Mouse (Mus musculus): ENCODE results near the gene Adamts3. TPM values are rescaled to one million over a fixed set of nuclear protein-coding genes. Genes with fewer than 3 reads are reported as not detected.

The Adamts3 gene
- 1 to 10 TPM; 3.7 to 3.9 TPM for total RNA-seq (2021)
- long read RNA-seq, experiment 1, result 0 reads
- long read RNA-seq, experiment 2, partial matches to known transcripts, result 0 of 2 reads
- long read RNA-seq, experiment 2, other reads (novel, unspliced or antisense), result 2 of 2 reads

DNA sequence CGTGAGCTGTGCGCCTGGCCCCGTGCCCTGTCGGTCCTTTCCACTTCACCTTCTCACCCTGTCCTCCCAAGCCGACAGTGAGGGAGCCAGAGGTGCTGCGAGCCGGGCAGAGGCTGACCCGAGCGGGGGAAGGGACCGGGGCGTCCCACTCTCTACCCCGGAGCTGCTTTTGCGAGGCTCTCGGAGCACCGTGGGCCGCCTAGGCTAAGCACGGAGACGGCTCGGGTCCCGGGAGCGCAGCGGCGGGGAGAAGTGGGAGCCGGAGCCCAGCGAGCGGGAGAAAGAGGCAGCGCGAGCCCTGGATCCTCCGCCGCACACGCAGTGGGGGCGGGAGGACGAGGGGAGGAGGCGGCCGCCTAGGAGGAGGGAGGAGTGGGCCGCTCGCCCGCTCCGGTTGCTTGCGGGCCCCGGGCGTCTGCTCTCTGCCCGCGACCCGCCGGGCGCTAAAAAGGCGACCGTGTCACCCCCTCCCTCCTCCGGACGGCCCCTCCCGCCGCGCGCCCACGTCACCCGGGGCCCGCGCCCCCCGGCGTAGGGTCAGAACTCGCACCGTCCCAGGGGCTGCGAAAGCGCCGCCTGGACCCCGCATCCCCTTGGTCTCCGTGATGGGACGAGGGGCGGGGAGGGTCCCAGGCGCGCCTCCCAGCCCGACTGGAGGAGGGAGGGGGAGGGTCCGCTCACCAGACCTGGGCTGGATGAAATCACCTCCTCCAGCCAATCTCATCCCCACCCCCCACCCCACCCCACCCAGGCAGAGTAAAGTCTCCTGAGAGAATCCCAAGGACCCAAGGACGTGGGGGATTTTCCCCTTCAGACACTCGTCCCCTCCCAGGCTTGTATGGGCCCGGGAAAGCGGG is at the start of gene Adamts3:
Adamts3 (minus strand) TSS at position 284 of the 857 bp plus-strand sequence.
- DNase-seq, result peak; percentile 68

DNA sequence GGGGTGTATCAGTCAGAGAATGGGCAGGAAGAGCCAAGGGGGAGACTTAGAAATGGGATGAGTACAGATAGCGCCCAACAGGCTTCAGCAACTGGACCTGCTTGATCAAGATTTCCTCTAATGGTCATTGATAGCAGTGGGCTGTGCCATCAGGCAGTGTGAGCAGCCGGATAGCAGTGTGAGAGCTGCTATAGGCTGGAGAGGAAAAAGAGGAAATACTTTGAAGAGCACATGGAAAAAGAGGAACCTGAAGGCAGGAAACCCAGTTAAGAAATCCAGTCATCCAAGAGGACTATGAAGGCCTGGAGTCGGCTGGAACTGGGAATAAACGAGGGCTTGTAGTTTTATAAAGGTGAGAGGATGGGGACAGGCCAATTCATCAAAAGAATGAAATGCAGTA is 48.4 kb upstream of the Adamts3 start:
- DNase-seq, result no peak

DNA sequence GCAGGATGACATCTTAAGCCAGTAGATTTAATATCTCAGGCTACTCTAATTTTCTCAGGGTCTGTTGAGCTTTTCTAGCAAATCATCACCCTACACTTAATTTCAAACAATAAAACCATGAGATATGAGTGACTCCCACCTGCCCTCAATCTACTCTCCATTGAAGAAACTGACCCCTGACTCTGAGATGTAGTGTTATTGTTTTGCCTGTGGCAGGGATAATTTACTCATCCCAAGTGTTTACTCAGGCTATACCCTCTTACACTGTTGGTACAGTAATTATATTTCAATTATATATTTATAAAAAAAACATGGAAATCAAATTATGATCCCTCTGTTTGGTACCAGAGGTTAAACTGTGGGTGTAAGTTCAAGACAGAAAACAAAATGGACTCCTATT is 29.2 kb upstream of the Adamts3 start:
- no peak for DNase-seq

DNA sequence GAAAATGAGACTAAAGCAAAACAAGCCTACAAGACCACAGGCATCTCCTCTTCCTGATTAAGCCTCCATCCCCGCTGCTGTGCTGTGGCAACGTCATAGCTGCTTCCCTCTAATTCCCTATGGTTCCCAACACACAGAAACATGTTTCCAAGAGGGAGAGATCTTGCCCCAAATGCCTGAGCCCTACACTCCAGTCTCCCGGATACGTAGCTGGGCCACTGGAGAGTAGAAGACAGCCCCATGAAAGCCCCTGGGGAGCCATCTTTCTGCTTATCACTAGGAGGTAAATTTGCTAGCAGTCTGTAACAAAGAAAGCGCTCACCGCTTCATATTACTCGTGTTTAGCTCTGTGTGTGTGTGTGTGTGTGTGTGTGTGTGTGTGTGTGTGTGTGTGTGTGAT is 28.8 kb upstream of the Adamts3 start:
- no peak for DNase-seq

DNA sequence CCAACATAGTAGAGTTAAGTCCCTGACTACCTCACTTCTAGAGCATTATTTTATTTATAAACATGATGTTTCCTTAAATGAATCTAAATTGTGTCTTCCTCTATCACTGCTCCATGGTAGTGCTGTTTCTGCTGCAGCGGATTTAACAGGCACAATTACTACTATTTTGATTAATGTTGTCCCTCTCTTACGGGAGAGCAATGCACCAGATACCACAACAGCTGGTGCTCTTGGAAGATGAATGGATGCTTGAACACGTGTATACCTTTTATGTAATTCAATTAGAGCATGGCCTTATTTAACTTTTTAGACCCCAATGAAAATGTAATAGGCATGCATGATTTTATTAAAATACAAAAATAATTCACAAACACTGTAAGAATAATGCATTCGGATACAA is 28.4 kb upstream of the Adamts3 start:
- no peak for DNase-seq

DNA sequence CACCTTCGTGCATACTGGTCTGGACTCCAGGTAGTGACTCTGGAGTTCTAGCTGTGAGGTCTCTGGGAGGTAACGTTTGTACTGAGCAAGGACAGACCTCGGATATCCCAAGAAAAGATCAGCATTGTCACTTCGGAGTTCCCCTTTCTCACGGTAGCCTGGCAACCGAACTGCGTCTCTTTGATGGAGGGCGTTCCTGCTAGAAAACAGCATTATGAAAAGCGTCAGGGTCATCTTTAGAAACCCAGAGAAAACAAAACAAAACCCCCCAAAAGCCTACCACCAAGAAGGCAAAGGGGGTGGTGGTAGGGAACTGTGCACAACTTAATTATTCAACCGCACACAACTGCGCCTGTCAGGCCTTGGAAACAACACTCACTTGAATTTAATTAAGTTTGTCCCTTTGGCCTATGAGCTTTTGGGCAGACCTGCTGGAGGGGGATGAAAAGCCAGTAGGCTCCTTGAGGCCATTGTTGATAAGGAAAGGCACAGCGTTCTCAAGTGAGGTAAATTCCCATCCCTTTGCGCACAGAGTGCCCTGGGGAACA is 23.8 kb upstream of the Adamts3 start:
- DNase-seq, result no peak

DNA sequence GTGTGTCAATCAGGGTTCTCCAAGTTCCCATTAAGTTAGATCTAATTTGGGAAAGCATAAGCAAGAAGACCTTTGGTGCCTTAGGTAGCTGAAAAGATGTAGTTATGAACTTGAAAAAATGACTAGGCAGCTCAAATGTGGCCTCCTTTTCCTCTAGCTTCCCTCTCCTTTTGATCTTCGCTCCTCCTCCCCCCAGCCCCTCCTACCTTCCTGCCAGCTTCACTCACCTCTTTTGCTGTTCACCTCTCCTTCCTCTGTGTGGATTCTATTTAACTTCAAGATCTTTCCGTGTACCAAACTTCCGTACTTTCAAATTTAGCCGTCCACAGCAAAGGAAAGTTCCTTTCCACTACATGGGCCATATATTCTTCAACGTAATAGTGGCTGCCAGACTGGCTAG is 17.9 kb upstream of the Adamts3 start:
- DNase-seq, result no peak

DNA sequence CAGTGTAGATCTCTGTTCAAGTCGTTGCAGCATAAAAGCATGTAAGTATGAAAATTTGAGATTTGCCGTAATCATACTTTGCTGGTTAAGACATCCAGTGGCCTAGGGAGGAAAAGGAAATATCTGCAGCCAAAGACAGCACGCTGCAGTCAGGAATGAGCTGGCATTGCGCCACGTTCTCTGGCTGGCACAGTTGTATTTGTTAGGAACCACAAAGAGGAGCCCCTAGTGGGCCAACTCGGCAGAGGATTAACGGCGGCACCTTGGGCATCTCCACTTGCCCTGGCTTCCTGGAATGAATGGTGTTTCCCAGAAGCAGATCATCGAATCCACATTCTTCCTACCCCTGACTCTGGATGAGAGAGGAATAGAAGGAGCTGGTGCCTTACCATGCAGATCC is 14.4 kb upstream of the Adamts3 start:
- peak; percentile 73 for DNase-seq

DNA sequence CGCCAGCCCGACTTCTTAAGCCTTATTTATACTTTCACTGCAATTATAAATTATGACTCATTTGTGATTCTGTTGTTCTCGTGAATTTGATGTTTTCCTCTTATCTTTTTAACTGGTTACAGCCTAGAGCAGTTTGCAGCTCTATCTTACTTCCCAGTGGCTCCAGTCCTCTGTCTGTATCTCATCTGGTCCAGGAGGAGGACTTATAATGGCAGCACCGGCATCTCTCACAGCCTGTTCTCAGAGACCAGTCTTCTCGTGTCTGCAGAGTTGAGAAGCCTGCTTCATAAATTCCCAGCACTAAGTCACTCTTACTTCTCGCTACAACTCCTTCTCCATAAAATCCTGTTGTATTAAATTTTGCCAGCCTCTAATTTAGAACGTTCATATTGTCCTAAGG is 12.4 kb upstream of the Adamts3 start:
- DNase-seq, result no peak

DNA sequence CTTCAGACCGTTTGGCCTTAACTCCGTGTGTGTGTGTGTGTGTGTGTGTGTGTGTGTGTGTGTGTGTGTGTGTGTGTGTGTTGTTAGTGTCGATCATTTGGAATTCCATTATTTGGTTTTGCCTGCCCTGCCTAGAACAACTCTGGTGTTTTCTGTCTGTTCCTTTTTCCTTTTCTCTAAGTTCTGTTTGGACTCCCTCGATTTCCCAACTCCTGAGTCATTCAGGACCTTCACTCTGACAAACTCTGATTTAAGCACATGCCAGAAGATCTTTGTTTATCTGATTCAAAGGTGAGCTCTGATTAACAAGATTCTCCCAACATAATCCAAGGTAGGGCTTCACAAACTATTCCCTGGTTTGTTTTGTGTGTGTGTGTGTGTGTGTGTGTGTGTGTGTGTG is 1.9 kb upstream of the Adamts3 start:
- DNase-seq, result peak; percentile 15

DNA sequence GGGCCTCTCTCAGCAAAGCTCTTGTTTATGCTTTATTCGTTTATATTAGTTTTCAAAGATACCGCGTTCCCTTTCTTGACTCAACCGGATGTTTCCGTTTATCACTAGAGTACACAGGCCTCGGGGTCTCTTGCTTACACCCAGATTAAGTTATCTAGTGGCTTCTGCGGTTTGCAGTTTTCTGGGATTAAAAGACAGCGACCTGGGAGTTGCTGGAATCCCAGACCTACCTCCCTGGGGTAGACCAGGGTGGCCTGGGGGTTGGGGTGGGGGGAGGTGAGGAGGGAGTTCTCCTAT is 722 bp upstream of the Adamts3 start:
- no peak for DNase-seq

DNA sequence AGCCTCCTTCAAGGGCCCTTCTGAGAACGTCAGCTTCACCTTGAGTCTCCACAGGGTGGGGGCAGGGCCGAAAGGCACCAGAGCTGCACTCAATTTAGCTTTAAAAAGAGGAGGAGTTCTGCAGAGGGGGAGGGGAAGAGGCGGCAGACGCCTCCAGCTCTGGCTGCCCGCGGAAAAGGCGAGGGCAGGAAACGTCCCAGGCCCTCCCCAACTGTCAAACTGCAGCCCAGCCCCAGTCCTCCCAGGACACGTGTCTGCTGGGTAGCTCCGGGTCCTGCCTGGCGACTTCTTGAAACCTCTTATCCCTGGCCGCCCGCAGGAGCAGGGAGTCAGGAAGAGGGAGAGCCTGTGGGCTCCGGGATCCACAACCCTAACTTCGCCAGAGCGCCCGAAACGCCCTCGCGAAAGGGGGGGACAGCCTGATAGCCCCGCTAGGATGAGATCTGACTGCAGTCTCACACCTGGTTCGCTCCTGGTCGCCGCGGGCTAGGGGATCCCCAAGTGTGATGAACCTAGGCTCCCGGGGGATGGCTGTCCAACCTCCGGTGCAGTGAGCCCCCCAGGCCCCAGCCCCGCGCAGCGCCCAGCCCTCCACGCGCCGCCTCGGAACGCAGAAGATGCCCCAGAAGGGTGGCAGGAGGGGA is 921 bp downstream of the Adamts3 start:
- peak; percentile 71 for DNase-seq

DNA sequence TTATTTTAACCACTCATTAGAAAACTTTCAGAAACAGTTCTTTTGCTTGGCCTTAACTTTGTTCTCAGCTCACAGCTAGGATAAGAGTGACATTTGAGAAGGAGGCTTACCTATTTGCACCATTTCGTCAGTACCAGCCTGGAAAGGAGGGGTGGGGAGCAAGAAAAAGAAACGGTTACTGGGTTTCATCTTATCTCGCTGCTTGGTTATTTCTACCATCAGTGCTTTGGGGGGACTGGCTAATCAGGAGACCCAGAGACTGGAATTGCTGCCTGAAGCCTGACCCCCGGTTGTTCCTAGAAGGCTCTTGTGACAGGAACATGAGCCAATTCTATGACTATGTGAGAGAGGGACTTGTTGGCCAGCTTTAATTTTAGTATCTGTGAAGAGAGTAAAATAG is 1.7 kb downstream of the Adamts3 start:
- no peak for DNase-seq

DNA sequence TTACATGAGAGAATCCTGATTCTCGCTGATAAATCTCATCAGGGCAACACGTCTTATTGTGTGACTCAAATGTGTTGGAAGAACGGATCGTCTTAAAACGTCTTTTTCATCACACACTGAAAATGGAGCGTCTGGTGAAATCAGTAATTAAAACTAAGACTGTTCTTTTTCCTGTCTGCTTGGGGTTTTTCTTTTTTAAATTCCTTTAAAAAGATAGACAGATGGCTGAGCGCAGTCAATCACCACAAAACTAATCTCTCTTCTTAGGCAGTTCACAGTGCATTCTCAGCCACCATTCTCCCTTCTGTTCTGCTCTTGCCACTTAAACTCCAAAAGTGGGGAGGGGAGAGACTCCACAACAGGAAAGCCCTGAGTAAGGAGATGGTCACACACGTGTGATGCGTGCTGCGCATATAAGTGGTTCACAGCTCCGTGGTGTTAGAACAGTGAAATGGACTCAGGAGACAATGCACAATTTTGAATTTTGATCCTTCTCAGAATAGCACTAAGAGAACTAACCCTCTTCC is 4.2 kb downstream of the Adamts3 start:
- no peak for DNase-seq

DNA sequence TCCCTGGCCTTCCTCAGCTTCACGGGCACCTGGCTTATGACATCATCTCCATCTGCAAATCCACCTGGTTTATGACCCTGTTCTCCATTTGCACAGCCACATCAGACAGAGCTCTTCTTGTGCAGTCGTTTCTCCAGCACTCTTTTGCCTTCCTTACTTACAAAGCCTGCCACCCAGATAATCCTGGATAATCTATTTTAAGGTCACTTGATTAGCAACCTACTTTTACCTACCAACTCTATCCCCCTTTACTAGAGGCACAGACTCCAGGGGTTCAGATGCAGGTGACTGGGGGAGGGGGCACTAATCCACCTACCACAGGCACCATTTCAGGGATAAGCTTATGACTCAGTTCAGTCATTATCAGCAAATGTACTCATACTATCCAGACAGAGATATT is 10.5 kb downstream of the Adamts3 start:
- DNase-seq, result no peak

DNA sequence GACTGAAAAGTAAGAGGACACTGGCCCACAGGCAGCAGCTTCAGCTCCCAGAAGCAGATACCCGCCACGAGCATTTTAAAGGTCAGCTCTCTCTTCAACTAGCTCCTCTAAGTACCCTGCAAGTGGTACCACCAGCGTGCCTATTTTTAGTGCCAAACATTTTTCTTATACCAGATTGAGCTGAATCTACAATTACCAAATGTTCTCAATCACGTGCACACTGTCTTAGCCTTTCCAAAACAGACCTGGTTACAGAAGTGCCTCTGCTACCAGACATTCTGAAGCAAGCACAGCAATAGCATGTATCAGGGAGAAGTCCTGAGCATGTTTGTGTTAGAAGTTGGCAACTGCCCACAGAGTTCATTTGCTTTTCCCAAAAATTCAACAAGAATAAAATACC is 23.5 kb downstream of the Adamts3 start:
- DNase-seq, result no peak

DNA sequence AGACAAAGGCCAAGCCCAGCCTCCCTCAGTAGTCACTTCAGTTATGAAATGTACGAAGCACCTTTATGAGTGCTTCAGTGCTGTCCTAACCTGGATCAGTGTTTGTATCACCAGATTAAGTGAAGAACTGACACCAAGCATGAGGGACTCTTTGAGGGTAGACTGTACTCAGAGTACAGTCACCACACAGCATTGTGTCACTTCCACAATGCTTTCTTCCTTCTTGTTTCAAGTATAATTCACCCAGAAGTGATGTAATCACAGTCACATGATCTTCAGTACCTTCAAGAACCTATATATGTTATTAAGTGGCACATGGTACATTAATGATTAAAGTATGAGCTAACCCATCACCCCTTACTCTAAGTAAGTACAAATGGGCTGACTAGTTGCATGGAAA is 24.3 kb downstream of the Adamts3 start:
- no peak for DNase-seq

DNA sequence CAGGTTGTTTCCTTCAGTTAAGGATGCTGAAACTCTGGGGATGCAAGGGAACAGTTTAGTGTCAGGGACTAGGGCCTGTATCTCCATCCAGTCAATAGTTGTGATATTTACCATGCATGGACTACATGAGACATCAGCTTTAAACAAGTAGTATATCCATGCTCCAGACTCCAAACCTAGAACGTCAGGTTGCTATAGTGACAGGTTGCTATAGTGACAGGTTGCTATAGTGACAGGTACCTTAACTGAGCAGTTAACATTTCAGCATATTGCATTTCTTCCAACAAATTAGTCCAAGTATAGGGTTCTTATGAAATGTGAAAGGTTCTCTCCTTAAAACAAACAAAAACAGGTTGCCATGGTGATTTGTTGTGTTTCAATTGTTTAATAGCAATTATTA is 36.6 kb downstream of the Adamts3 start:
- DNase-seq, result no peak

DNA sequence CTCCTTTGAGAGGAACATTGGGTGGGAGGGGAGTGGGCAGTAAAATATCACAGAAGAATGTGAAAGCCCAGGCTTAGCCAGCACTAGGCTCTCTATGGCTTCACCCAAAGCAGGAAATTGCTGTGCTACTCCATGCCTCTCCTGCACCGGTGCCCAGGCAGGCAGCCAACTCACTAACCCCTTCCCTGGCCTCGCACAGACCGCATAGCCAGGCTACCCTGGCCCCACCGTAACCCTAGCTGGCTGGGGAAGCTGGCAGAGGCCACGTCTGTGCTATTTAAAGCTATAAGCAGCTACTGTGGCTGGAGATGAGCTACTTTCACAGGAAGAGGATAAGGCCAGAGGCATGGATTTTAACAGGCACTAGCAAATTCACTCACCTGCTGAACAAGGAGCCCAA is 38.8 kb downstream of the Adamts3 start:
- DNase-seq, result peak; percentile 63

DNA sequence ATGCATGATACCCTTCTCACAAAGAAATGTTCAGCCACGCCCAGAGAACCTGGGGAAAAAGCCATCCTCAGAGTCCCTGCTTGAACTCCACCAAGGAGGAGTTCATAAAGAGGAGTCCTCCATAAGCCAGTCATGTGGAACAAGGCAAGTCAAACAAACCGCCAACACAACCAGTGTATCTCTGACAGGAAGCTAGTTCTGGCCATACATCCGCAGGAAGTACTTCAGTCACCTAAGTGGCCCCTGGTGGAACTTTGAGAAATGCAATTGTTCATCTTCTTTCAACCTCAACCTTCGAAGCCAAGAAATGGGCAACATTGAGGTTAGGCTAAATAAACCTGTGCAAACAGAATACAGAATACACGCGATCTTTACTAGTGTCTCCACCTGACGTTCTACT is 39.7 kb downstream of the Adamts3 start:
- DNase-seq, result no peak

DNA sequence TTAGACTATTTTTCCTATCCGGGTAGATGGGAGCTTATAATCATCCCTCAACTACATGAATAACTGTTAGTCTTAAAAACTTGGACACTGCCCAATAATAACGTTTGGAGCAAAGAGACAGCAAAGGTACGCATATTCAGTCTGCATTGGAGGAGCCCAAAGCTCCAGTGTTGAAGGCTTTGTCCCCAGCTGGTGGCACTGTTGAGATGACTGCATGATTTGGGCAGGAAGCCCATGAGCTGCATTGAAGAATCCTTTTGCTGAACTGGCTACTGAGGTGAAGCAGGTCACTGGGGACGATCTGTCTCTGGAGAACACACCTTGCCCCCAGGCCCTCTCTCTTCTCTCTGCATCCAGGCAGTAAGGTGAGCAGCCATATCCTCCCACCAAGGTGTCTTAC is 43.5 kb downstream of the Adamts3 start:
- peak; percentile 50 for DNase-seq

DNA sequence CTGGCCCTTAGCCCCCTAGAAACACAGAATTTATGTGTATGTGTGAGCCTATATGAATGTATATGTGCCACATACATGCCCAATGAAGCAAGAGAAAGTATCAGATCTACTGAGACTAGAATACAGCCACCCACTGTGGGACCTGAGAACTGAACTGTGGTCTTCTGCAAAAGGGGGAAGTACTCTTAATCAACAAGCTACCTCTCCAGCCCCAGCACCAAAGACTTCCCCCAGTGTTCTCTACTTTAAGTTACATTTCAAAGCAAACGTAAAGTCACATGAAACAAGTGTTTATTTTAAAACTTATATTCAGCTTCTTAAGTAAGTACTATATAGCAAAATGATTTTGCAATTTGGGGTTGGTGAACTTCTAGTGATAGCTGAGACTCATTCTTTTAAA is 62.0 kb downstream of the Adamts3 start:
- no peak for DNase-seq

DNA sequence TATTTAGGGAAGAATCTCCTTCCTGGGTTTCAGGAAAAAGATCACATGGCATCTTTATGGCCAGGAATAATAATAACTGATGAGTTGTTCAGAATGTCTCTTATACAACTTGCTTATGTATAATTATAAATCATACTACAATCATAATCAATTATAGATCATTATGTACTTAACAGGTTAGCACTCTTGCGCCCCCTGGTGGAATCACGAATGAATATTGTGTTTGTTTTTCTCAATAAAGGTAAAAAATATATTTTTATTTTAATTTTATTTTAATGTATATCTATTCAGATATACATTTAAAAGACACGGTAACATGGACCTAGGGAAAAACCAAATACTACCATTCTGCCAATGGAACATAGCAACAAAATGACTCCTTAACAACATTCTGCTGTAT is 63.6 kb downstream of the Adamts3 start:
- DNase-seq, result peak; percentile 43

All from adrenal gland, postnatal 10 days (tissue).